Mouse (Mus musculus): ENCODE measurements around the gene Lgr6.

The Lgr6 gene

GRCm38 (mm10) chr1:135105124-135105523 lies at the start of gene Lgr6:
TSS of gene Lgr6 (minus strand) at chr1:135105276.
- DNase-seq = peak in 1 of 2 experiments; percentile 12

GRCm38 (mm10) chr1:135154411-135154959 lies 49.4 kb upstream of the Lgr6 start:
- DNase-seq = peak; percentile 76 to 78

- DNase-seq = no peak
Measured at GRCm38 (mm10) chr1:135154011-135154410, 48.9 kb upstream of the Lgr6 start.

GRCm38 (mm10) chr1:135148996-135149395 lies 43.9 kb upstream of the Lgr6 start:
- no peak for DNase-seq

- DNase-seq = no peak
Measured at GRCm38 (mm10) chr1:135148476-135148875, 43.4 kb upstream of the Lgr6 start.

GRCm38 (mm10) chr1:135147702-135148058 lies 42.6 kb upstream of the Lgr6 start:
- no peak for DNase-seq

- peak; percentile 91 to 95 for DNase-seq
Measured at GRCm38 (mm10) chr1:135146946-135147701, 42.0 kb upstream of the Lgr6 start.

GRCm38 (mm10) chr1:135146077-135146945 lies 41.2 kb upstream of the Lgr6 start, which contains the start of gene Arl8a:
TSS of gene Arl8a (plus strand) at chr1:135146824.
- DNase-seq = peak; percentile 87 to 88

- DNase-seq = no peak
Measured at GRCm38 (mm10) chr1:135143940-135144339, 38.9 kb upstream of the Lgr6 start.

GRCm38 (mm10) chr1:135142452-135142851 lies 37.4 kb upstream of the Lgr6 start:
- DNase-seq = no peak

GRCm38 (mm10) chr1:135139906-135140305 lies 34.8 kb upstream of the Lgr6 start:
- DNase-seq = no peak

GRCm38 (mm10) chr1:135136500-135136899 lies 31.4 kb upstream of the Lgr6 start:
- DNase-seq = peak in 1 of 2 experiments; percentile 52

GRCm38 (mm10) chr1:135135111-135135787 lies 30.2 kb upstream of the Lgr6 start:
- no peak for DNase-seq

GRCm38 (mm10) chr1:135133678-135134435 lies 28.8 kb upstream of the Lgr6 start:
- no peak for DNase-seq

- no peak for DNase-seq
Measured at GRCm38 (mm10) chr1:135132893-135133369, 27.9 kb upstream of the Lgr6 start.

- DNase-seq = peak; percentile 79 to 82
Measured at GRCm38 (mm10) chr1:135132473-135132872, 27.4 kb upstream of the Lgr6 start, which contains the start of gene Ptpn7. TSS of gene Ptpn7 (plus strand) at chr1:135132700.

GRCm38 (mm10) chr1:135131560-135131959 lies 26.5 kb upstream of the Lgr6 start:
- DNase-seq = no peak

- DNase-seq = peak; percentile 58 to 61
Measured at GRCm38 (mm10) chr1:135131034-135131433, 26.0 kb upstream of the Lgr6 start.

- no peak for DNase-seq
Measured at GRCm38 (mm10) chr1:135130376-135131018, 25.4 kb upstream of the Lgr6 start.

- DNase-seq = no peak
Measured at GRCm38 (mm10) chr1:135129543-135130183, 24.6 kb upstream of the Lgr6 start.

- no peak for DNase-seq
Measured at GRCm38 (mm10) chr1:135128986-135129385, 23.9 kb upstream of the Lgr6 start.
